Mouse (Mus musculus): ENCODE measurements around the gene Unc79.

The Unc79 gene

GRCm38 (mm10) chr12:103042711-103043110 is 94.1 kb downstream of the Unc79 start:
- DNase-seq = no peak

GRCm38 (mm10) chr12:103044422-103044821 is 95.8 kb downstream of the Unc79 start:
- DNase-seq = no peak

- no peak for DNase-seq
Observed at GRCm38 (mm10) chr12:103049865-103050264, 101.2 kb downstream of the Unc79 start.

GRCm38 (mm10) chr12:103059321-103060053 is 110.8 kb downstream of the Unc79 start:
- DNase-seq = peak; percentile 3

- DNase-seq = no peak
Observed at GRCm38 (mm10) chr12:103060791-103061190, 112.1 kb downstream of the Unc79 start.

- DNase-seq = no peak
Observed at GRCm38 (mm10) chr12:103062133-103062532, 113.5 kb downstream of the Unc79 start.

- peak; percentile 34 to 36 for DNase-seq
Observed at GRCm38 (mm10) chr12:103064944-103065343, 116.3 kb downstream of the Unc79 start.

- no peak for DNase-seq
Observed at GRCm38 (mm10) chr12:103068161-103068560, 119.5 kb downstream of the Unc79 start.

GRCm38 (mm10) chr12:103069565-103069964 is 120.9 kb downstream of the Unc79 start:
- DNase-seq = no peak

- no peak for DNase-seq
Observed at GRCm38 (mm10) chr12:103073953-103074352, 125.3 kb downstream of the Unc79 start.

- DNase-seq = no peak
Observed at GRCm38 (mm10) chr12:103078751-103079150, 130.1 kb downstream of the Unc79 start.

- DNase-seq = no peak
Observed at GRCm38 (mm10) chr12:103080055-103080454, 131.4 kb downstream of the Unc79 start.

GRCm38 (mm10) chr12:103091831-103092230 is 143.2 kb downstream of the Unc79 start:
- no peak for DNase-seq

- DNase-seq = no peak
Observed at GRCm38 (mm10) chr12:103095160-103095559, 146.5 kb downstream of the Unc79 start.

- peak in 1 of 2 experiments; percentile 2 for DNase-seq
Observed at GRCm38 (mm10) chr12:103099185-103099584, 150.5 kb downstream of the Unc79 start.

- DNase-seq = peak in 1 of 2 experiments; percentile 35
Observed at GRCm38 (mm10) chr12:103100088-103100487, 151.4 kb downstream of the Unc79 start.

- DNase-seq = no peak
Observed at GRCm38 (mm10) chr12:103103041-103103440, 154.4 kb downstream of the Unc79 start.

GRCm38 (mm10) chr12:103103601-103104000 is 154.9 kb downstream of the Unc79 start:
- peak in 1 of 2 experiments; percentile 30 for DNase-seq

- no peak for DNase-seq
Observed at GRCm38 (mm10) chr12:103109301-103109700, 160.6 kb downstream of the Unc79 start.

GRCm38 (mm10) chr12:103116639-103117038 is 168.0 kb downstream of the Unc79 start:
- no peak for DNase-seq

- peak in 1 of 2 experiments; percentile 32 for DNase-seq
Observed at GRCm38 (mm10) chr12:103117517-103118193, 169.0 kb downstream of the Unc79 start.

- DNase-seq = no peak
Observed at GRCm38 (mm10) chr12:103121928-103122327, 173.3 kb downstream of the Unc79 start.

GRCm38 (mm10) chr12:103123861-103124260 is 175.2 kb downstream of the Unc79 start:
- no peak for DNase-seq

GRCm38 (mm10) chr12:103128914-103129313 is 180.3 kb downstream of the Unc79 start:
- DNase-seq = no peak
